Mouse (Mus musculus) intestine, postnatal 0 days (tissue): ENCODE results near the gene Hcn4. TPM values are rescaled to one million over a fixed set of nuclear protein-coding genes. Genes with fewer than 3 reads are reported as not detected.

Experiments
- ATAC-seq: fragments of 200-750 bp; cut with Nextera tagmentation; 2 replicates; pipeline ENCODE4 v1.8.0; 2017; ENCODE audit warnings: mild to moderate bottlenecking, moderate TSS enrichment, moderate library complexity
- H3K27ac ChIP-seq: fragments of 300-500 bp; sonication (generic); 2 replicates; pipeline ENCODE4 v1.5.1; 2014; ENCODE audit warnings: mild to moderate bottlenecking, low read depth, low read length, moderate library complexity
- H3K27me3 ChIP-seq: fragments of 300-500 bp; sonication (generic); replicated peaks from 2 replicates; pipeline ENCODE4 v1.6.1; 2014; ENCODE audit warnings: low read length, mixed read lengths; ENCODE audit not compliant: control insufficient read depth, insufficient read depth
- H3K36me3 ChIP-seq: fragments of 300-500 bp; sonication (generic); 2 replicates; pipeline ENCODE4 v1.6.1; 2014; ENCODE audit warnings: mild to moderate bottlenecking, moderate library complexity; ENCODE audit not compliant: control insufficient read depth, insufficient read depth
- H3K4me1 ChIP-seq: fragments of 300-500 bp; sonication (generic); replicated peaks from 2 replicates; pipeline ENCODE4 v1.6.1; 2014; ENCODE audit warnings: antibody characterized with exemption, low read length, mixed read lengths; ENCODE audit not compliant: control insufficient read depth, insufficient read depth
- H3K4me2 ChIP-seq: fragments of 300-500 bp; sonication (generic); replicated peaks from 2 replicates; pipeline ENCODE4 v1.6.1; 2014; ENCODE audit warnings: low read depth, mild to moderate bottlenecking, moderate library complexity
- H3K4me3 ChIP-seq: fragments of 300-500 bp; sonication (generic); 2 replicates; pipeline ENCODE4 v1.5.1; 2014; ENCODE audit warnings: low read depth, low read length
- H3K9ac ChIP-seq: fragments of 300-500 bp; sonication (generic); 2 replicates; pipeline ENCODE4 v1.6.1; 2014; ENCODE audit warnings: mild to moderate bottlenecking, low read depth, low read length
- H3K9me3 ChIP-seq: fragments of 300-500 bp; sonication (generic); 2 replicates; pipeline ENCODE4 v1.6.1; 2016; ENCODE audit warnings: mixed run types; ENCODE audit not compliant: control insufficient read depth
- CTCF ChIP-seq: sonication (generic); IDR thresholded peaks from 2 replicates; pipeline ENCODE4 v1.5.1; 2016; ENCODE audit warnings: low read depth, mild to moderate bottlenecking, control low read depth, antibody characterized with exemption, moderate library complexity
- WGBS: fragments of 180-500 bp; shearing (Covaris S2); extraction: QIAGEN DNeasy Blood & Tissue Kit; methylation state at CpG from one replicate; pipeline ENCODE4 v1.1.7; 2014; 5-methylcytosine and 5-hydroxymethylcytosine counted together
- polyA plus RNA-seq: library from polyadenylated mRNA; unstranded; fragments of >200 nt; fragmentation: Nextera tagmentation; extraction: Ambion mirVana; gene quantifications from 2 replicates; pipeline ENCODE4 v1.2.1, GENCODE M21; 2015

Gene Hcn4
- polyA plus RNA-seq, 1 experiment from 2014 or later = 0.27 TPM

DNA sequence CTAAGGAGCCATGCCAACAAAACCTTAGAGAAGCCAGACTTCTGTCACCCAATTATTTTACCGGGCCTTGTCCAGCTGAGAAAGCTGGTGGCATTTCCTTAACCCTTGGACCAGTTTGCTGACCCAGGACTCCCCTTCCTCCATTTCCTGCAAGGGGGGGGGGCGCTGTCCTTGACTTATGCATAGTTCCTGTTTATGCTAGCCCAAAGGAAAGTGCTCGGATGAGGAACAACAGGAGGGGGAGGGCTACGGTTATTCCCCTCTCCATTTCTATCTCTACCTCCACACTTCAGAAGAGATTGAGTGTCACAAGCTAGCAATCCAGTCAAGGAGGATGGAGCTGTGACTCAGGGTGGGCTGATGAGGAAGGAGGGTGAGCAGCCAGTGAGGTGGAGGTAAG lies 20.9 kb upstream of the Hcn4 start:
- H3K4me3 ChIP-seq = no peak overlapping the region
- H3K36me3 ChIP-seq = no peaks in the 10 kb centered on the region
- H3K9me3 ChIP-seq = no peaks in the 10 kb centered on the region
- H3K9ac ChIP-seq = no peak overlapping the region
- no peak overlapping the region for H3K4me2 ChIP-seq
- WGBS = 41% methylated on average over 4 of the region's 4 CpGs
- H3K27ac ChIP-seq = no peak overlapping the region
- TF ChIP-seq CTCF = no peak
- no peak for ATAC-seq
- H3K4me1 ChIP-seq = no peaks in the 10 kb centered on the region; the same call in 1 of the 2 replicates
- H3K27me3 ChIP-seq = no peaks in the 10 kb centered on the region

DNA sequence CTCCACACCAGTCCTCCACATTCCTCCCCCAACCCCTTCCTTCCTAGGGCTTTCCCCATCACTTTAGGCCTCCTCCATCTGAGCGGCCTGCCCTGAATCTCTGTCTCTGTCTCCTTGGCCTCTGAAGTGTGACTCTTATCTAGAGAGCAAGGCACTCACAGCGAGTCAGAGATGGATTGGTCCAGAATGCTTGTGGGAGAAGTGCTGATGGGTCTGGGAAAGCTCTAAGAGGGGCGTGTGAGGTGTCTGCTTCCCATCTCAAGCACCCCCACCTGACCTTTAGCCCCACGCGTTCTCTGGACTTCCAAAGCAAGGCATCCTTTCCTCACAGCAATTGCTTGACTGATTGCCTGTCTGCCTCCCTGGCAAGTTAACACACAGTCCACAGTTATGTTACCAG lies 20.4 kb upstream of the Hcn4 start:
- Histone ChIP-seq H3K27me3 (no peaks in the 10 kb centered on the region), H3K36me3 (no peaks in the 10 kb centered on the region), H3K9ac (no peak overlapping the region), H3K27ac (no peak overlapping the region), H3K4me1 (no peaks in the 10 kb centered on the region; the same call in 1 of the 2 replicates), H3K9me3 (no peaks in the 10 kb centered on the region), H3K4me3 (no peak overlapping the region), H3K4me2 (no peak overlapping the region)
- no peak for TF ChIP-seq CTCF
- WGBS = 50% methylated on average over 5 of the region's 5 CpGs
- ATAC-seq = no peak

DNA sequence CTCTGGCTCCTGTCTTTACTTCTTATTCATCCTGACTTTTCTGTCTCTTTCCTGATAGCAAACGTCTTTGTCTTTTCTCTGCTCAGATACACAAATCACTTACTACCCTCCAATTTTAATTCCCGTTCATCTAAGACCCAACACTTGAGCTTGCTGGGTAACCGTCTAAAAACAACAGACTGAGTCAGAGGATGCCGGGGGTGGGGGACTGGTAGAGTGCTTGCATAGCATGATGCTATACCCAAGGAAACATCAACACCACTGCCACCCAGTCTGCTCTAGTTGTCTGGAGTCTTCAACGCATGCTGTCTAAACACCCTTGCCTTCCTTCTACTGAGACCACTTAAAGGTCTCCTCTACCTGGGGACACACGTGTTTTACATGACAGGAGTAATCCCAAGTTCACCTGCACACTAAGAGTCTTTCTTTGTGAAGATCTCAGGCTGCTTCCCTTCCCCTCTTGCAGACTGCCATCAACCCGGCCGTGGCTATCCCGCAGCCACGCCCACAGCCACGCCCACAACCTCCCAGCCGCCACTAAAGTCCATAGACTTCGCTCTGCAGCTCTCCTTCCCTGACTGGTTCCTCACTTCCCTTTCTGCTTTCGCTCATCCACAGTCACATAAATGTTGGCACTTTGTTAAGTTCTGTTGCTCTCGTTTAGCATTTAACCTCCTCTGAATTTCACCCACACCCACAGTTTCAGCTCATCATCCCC lies 17.5 kb upstream of the Hcn4 start:
- H3K27me3 ChIP-seq = no peaks in the 10 kb centered on the region
- no peak overlapping the region for H3K27ac ChIP-seq
- peak overlapping the region; percentile 17; the same call in 1 of the 2 replicates for H3K4me3 ChIP-seq
- no peaks in the 10 kb centered on the region for H3K36me3 ChIP-seq
- no peak for TF ChIP-seq CTCF
- no peaks in the 10 kb centered on the region; the same call in 1 of the 2 replicates for H3K4me1 ChIP-seq
- peak overlapping the region; percentile 53 for H3K4me2 ChIP-seq
- no peak for ATAC-seq
- H3K9me3 ChIP-seq = no peaks in the 10 kb centered on the region
- WGBS = 12% methylated on average over 15 of the region's 15 CpGs
- no peak overlapping the region for H3K9ac ChIP-seq

DNA sequence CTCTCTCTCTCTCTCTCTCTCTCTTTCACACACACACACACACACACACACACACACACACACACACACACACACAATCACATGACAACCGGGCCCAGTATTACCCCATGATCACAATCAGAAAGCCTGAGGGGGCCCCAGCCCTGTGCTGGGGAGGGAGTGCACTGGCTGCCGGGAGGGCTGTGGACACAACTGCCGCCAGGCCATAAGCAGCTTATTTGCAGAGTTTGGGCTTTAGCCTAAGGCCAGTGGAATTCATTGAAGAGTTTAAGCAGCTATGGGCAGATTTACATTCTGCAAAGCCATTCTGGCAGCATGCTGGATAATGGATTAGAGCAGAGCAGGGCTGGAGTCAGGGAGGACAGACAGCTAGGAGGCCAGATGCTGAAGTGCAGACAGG lies 12.0 kb upstream of the Hcn4 start:
- H3K27me3 ChIP-seq = no peaks in the 10 kb centered on the region
- no peaks in the 10 kb centered on the region for H3K4me1 ChIP-seq
- WGBS = 26% methylated on average over 3 of the region's 3 CpGs
- no peak overlapping the region for H3K4me3 ChIP-seq
- no peak overlapping the region for H3K4me2 ChIP-seq
- no peak overlapping the region for H3K9ac ChIP-seq
- no peaks in the 10 kb centered on the region for H3K36me3 ChIP-seq
- TF ChIP-seq CTCF = no peak
- H3K9me3 ChIP-seq = no peaks in the 10 kb centered on the region
- no peak for ATAC-seq
- H3K27ac ChIP-seq = no peak overlapping the region

DNA sequence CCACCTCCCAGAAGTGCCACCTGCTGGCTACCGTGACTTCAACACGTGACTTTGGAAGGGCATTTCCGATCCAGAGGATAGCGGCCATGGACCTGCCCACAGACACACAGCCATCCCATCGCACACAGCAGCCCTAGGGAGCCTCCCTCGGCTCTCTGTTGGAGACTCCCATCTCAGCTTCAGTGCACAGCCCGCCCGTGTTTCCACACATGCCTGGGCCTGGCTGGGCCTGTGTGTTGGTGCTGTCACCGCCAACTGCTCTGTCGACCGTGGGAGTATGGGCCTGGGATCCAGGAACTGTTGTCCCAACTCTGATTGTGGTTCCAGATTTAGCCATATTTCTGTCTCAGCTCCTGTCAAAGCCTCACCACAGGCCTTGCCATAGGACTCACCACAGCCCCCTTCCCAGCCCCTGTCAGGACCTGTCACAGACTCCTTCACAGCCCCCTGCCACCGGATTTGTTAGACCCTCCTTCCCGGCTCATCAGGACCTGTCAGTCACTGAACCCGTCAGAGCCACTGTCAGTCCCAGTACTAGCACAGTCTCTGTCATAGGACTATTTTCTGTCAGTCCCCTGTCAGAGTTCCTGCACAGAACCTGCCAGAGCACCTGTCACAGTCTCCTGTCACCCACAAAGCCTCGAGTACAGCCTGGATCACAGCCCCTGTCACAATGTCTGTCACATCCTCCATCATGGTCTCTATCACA lies 7.5 kb upstream of the Hcn4 start:
- 59% methylated on average over 15 of the region's 15 CpGs for whole genome bisulfite sequencing
- Histone ChIP-seq H3K36me3 (no peaks in the 10 kb centered on the region), H3K9ac (no peak overlapping the region), H3K27ac (no peak overlapping the region), H3K9me3 (no peaks in the 10 kb centered on the region), H3K27me3 (peaks cover 19% of the 10 kb centered on the region; the same call in 1 of the 2 replicates), H3K4me3 (no peak overlapping the region), H3K4me2 (no peak overlapping the region), H3K4me1 (no peaks in the 10 kb centered on the region)
- peak; percentile 30; the same call in 1 of the 2 replicates for TF ChIP-seq CTCF
- no peak for ATAC-seq

DNA sequence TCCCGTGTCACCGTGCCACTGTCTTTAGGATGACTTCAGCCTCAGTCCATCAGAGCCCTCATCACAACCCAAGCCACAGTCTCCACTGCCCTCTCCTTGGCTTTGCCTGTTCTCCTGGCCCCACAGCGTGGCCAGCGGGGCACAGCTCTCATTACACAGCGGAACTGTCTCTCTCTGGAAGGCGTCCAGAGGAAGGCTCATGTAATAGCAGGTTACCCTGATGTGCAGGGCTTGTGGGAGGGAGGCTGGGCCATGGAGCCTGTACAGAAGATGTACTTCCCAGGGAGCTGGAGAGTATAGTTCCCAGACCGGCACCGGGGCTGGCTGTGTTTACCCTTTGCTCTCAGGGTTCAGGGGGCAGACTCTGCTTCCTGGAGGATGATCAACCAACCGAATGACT lies 6.8 kb upstream of the Hcn4 start:
- H3K4me2 ChIP-seq = no peak overlapping the region
- ATAC-seq = no peak
- H3K27me3 ChIP-seq = peaks cover 26% of the 10 kb centered on the region
- no peaks in the 10 kb centered on the region for H3K36me3 ChIP-seq
- no peak overlapping the region for H3K4me3 ChIP-seq
- H3K4me1 ChIP-seq = no peaks in the 10 kb centered on the region
- H3K27ac ChIP-seq = no peak overlapping the region
- whole genome bisulfite sequencing = 39% methylated on average over 9 of the region's 9 CpGs
- H3K9me3 ChIP-seq = no peaks in the 10 kb centered on the region
- H3K9ac ChIP-seq = no peak overlapping the region
- 0 out of 2 replicates have a peak, but pooled peaks have one; percentile 8 for TF ChIP-seq CTCF
